Mouse (Mus musculus) E14TG2a.4 (cell line): ENCODE data around the gene Ccdc9.

Experiments used
- CTCF ChIP-seq: conservative IDR thresholded peaks from 2 replicates; pipeline ENCODE4 v1.5.1; 2014; ENCODE audit warnings: low read length
- NANOG ChIP-seq: IDR thresholded peaks from 2 replicates; pipeline ENCODE4 v1.6.1; 2014; ENCODE audit warnings: borderline replicate concordance, low read length, mixed read lengths
- POU5F1 ChIP-seq: IDR thresholded peaks from 2 replicates; pipeline ENCODE4 v1.6.1; 2014; ENCODE audit warnings: low read length, borderline replicate concordance

DNA sequence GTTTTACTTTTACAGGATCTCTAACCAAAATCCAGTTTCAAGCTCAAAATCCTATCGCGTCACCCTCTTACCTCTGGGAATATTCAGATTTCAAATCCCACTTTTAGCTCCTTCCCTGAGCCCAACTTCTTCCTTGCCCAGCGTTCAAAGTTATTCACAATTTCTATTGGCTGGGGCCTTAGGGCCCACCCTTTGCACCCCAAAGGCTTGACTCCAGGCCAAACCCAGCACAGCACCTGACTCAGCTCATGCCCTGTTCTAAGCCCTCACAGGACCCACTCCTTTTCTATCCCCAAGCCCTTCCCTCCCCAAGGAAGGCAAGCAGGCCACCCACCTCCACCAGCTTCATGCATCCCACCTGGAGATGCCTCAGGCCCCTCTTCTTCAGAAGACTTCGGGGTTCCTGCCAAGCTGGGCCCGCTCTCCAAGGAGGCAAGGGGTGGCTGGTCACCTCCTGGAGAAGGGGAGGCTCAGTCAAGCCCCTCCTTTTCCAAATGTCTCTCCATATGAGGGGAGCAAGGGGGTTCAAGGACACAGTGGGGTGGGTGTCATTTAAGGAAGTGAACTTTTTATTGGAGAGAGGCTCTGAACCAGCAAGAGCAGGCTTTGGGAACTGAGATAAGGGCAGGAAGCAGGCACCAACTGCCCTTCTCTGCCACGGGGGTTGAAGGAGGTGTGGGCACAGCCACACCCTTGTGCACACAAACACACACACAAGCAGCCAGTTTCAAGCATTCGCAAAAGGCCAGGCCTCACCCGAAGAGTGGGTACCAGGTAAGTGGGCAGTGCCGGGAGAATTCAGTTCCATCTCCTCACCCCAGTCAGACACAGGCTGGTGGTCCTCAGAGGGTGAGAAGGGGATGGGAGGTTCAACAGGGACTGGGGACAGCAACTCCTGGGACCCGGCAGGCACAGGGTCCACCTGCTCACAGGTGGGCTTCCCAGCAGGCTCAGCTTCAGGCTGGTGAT lies 11.4 kb downstream of the Ccdc9 start:
- TF ChIP-seq CTCF (no peak), NANOG (no peak), POU5F1 (no peak)
